Mouse (Mus musculus): ENCODE measurements around the gene Serf2.

DNA sequence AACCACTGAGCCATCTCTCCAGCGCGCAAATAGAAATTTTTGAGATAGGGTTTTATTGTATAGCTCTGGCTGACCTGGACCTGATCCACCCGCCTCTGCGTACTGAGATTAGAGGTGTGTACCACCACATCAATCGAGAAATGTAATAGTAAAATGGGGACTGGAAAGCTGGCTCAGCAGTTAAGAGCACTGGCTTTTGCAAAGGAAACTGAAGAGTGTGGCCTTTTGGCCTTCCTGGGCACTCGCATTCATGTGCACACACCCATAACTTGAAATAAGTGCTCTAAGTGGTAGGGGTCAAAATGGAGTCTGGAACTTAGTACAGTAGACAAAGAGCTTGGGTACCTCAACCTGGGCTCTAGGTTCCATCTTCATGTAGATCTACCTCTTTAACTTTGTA lies 32.6 kb upstream of the Serf2 start:
- TF ChIP-seq CTCF (IDR thresholded peaks at IDR 0.05; ENCODE audit: control insufficient read depth, insufficient read depth, low read length) (no peak), POLR2A (IDR thresholded peaks at IDR 0.05; ENCODE audit: borderline replicate concordance, control insufficient read depth, low read depth, low read length) (no peak)

All from bone marrow, adult 2 months (tissue).